Mouse (Mus musculus): ENCODE measurements around the gene Wdr25. TPM values are rescaled to one million over a fixed set of nuclear protein-coding genes. Genes with fewer than 3 reads are reported as not detected.

Gene Wdr25
- total and polyA plus RNA-seq, 3 experiments = 8.7 to 10.8 TPM; not detected in 1

- no peaks in the 10 kb centered on the region for H3K27me3 ChIP-seq (ENCODE audit: control insufficient read depth in 1 of 2, insufficient read depth in 2 of 2, low read length in 2 of 2)
- no peaks in the 10 kb centered on the region for H3K79me2 ChIP-seq (ENCODE audit: control insufficient read depth, insufficient read depth, low read length, poor library complexity)
- no peak for DNase-seq (ENCODE audit: low read depth, low spot score)
- H3K36me3 ChIP-seq (ENCODE audit: control insufficient read depth in 1 of 2, insufficient read depth in 2 of 2, low read length in 2 of 2) = peaks cover 0 to 9% of the 10 kb centered on the region in 2 experiments; a peak in 2 of 4 replicates
- no peak overlapping the region for H3K4me3 ChIP-seq (ENCODE audit: control insufficient read depth in 1 of 2, insufficient read depth in 1 of 2, low read depth in 2 of 2, low read length in 2 of 2)
- no peak overlapping the region for H3K27ac ChIP-seq (ENCODE audit: control insufficient read depth, low read depth, low read length)
- H3K9me3 ChIP-seq (replicated peaks; ENCODE audit: insufficient read depth, low read length) = no peaks in the 10 kb centered on the region
- TF ChIP-seq RAD21 (IDR thresholded peaks at IDR 0.05; ENCODE audit: low read depth, low read length) = no peak
- no peak for TF ChIP-seq SIN3A (IDR thresholded peaks at IDR 0.05; ENCODE audit: low read length)
- no peaks in the 10 kb centered on the region for H3K4me1 ChIP-seq (ENCODE audit: control insufficient read depth in 1 of 2, insufficient read depth in 2 of 2, low read length in 2 of 2)
- H3K9ac ChIP-seq (ENCODE audit: control insufficient read depth, low read depth, low read length, poor library complexity, severe bottlenecking) = no peak overlapping the region
These were observed 14.3 kb upstream of the Wdr25 start for GRCm38 (mm10) chr12:108879138-108879537.

DNA sequence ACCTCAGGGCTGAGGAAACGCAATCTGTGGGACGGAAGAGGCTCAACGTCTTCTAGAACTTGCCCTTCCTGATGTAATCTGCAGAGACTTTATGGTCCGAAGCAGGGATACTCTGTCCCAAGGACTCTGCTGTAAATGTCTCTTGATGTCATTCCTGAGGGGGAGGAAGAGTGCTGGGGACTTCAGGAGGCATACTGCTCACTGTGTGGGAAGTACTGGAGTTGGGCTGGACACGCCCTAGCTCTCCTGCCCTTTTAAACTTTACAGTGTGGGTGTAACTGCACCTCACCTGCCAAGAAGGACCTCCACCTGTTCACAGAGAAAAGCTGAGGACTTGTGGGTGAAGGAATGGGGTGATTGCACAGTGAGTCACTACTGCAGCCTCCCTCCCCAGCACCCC lies 12.8 kb upstream of the Wdr25 start:
- no peak overlapping the region for H3K4me3 ChIP-seq (ENCODE audit: control insufficient read depth in 1 of 2, insufficient read depth in 1 of 2, low read depth in 2 of 2, low read length in 2 of 2)
- no peak overlapping the region for H3K27ac ChIP-seq (ENCODE audit: control insufficient read depth, low read depth, low read length)
- H3K4me1 ChIP-seq (ENCODE audit: control insufficient read depth in 1 of 2, insufficient read depth in 2 of 2, low read length in 2 of 2) = no peaks in the 10 kb centered on the region
- H3K79me2 ChIP-seq (ENCODE audit: control insufficient read depth, insufficient read depth, low read length, poor library complexity) = no peaks in the 10 kb centered on the region
- H3K27me3 ChIP-seq (ENCODE audit: control insufficient read depth in 1 of 2, insufficient read depth in 2 of 2, low read length in 2 of 2) = no peaks in the 10 kb centered on the region
- peaks cover 0 to 15% of the 10 kb centered on the region in 2 experiments; a peak in 2 of 4 replicates for H3K36me3 ChIP-seq (ENCODE audit: control insufficient read depth in 1 of 2, insufficient read depth in 2 of 2, low read length in 2 of 2)
- TF ChIP-seq E2F4 (IDR thresholded peaks at IDR 0.05; ENCODE audit: borderline replicate concordance, low read depth, low read length) (no peak), TBP (IDR thresholded peaks at IDR 0.05; ENCODE audit: low read depth, low read length) (no peak), SIN3A (IDR thresholded peaks at IDR 0.05; ENCODE audit: low read length) (no peak), GABPA (IDR thresholded peaks at IDR 0.05; ENCODE audit: low read depth, low read length) (no peak), ZNF384 (IDR thresholded peaks at IDR 0.05; ENCODE audit: low read depth, low read length) (no peak), SMC3 (IDR thresholded peaks at IDR 0.05; ENCODE audit: low read depth, low read length) (no peak), MEF2A (IDR thresholded peaks at IDR 0.05; ENCODE audit: extremely low read depth, insufficient replicate concordance, low read depth, low read length, poor library complexity, severe bottlenecking) (no peak), MYB (IDR thresholded peaks at IDR 0.05; ENCODE audit: low read depth, low read length) (no peak), EP300 (IDR thresholded peaks at IDR 0.05; ENCODE audit: low read depth in 1 of 2, low read length in 2 of 2) (no peak), POLR2AphosphoS5 (IDR thresholded peaks at IDR 0.05; ENCODE audit: borderline replicate concordance, low read depth, low read length) (no peak), USF2 (IDR thresholded peaks at IDR 0.05; ENCODE audit: borderline replicate concordance in 1 of 2, insufficient read depth in 1 of 2, low read depth in 1 of 2, low read length in 2 of 2) (no peak), ELF1 (IDR thresholded peaks at IDR 0.05; ENCODE audit: low read depth, low read length) (no peak), GATA1 (IDR thresholded peaks at IDR 0.05; ENCODE audit: low read depth, low read length) (no peak), RCOR1 (IDR thresholded peaks at IDR 0.05; ENCODE audit: low read depth, low read length) (no peak), MYC (IDR thresholded peaks at IDR 0.05; ENCODE audit: low read depth, low read length) (no peak)
- no peaks in the 10 kb centered on the region for H3K9me3 ChIP-seq (replicated peaks; ENCODE audit: insufficient read depth, low read length)
- no peak for DNase-seq (ENCODE audit: low read depth, low spot score)
- H3K9ac ChIP-seq (ENCODE audit: control insufficient read depth, low read depth, low read length, poor library complexity, severe bottlenecking) = no peak overlapping the region
